Mouse (Mus musculus) NIH3T3 (cell line): ENCODE measurements around the gene Olfr523.
"Not testable (repeated sequence)": the region's sequence is repeated elsewhere in the genome, so short reads cannot be mapped to it uniquely, and the experiment has no call there.

Experiments
- DNase-seq: peaks from one replicate; pipeline ENCODE4 v3.0.0-alpha.2; 2012; ENCODE audit warnings: low read depth

Olfr523 gene

GRCm38 (mm10) chr7:140172936-140173335 is at the start of gene Olfr523:
Gene Olfr523 (plus strand): TSS chr7:140173217.
- DNase-seq, result no peak

DNA sequence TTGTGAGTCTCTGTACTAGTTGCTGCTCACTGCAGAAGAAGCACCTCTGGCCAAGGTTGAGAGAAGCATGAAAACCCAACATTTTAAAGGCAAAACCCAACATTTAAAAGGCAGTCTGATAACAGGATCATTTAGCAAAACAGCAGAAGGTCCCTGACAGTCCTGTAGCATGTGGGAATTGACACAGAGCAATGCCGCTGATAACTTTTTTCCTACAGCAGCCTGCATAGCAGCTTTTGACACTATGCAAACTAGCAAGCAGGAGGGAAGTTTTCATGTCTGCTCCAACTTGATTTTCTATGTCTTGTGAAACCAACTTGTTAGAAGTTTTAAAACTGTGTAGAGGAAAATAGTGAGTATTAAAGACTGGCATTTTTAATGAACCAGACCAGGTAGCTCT is 48.6 kb upstream of the Olfr523 start:
- no peak for DNase-seq

- peak; percentile 94 for DNase-seq
These were observed 47.6 kb upstream of the Olfr523 start for GRCm38 (mm10) chr7:140125278-140126021.

GRCm38 (mm10) chr7:140126022-140126350 is 47.0 kb upstream of the Olfr523 start:
- DNase-seq, result no peak

DNA sequence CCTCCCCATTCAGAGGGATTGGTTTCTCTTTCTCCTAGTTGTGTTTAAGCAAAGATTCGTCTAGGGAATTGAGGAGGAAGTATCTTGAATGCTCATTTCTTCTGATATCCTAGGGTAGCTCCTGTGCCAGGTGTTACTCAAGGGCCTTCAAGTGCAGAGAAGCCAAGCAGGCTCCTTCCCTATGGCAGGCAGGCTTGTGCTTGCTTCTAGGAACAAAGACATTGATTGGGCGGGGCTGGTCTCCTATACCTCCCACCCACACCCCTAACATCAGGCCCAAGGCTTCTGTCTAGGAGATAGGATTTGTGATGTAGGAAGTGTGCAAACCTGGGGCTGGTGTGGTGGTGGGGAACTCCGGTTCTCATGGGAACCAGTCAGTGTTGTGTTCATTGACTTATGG is 46.1 kb upstream of the Olfr523 start:
- DNase-seq, result no peak

GRCm38 (mm10) chr7:140127911-140128310 is 45.1 kb upstream of the Olfr523 start:
- no peak for DNase-seq

GRCm38 (mm10) chr7:140132184-140132583 is 40.8 kb upstream of the Olfr523 start:
- DNase-seq, result not testable (repeated sequence)

DNA sequence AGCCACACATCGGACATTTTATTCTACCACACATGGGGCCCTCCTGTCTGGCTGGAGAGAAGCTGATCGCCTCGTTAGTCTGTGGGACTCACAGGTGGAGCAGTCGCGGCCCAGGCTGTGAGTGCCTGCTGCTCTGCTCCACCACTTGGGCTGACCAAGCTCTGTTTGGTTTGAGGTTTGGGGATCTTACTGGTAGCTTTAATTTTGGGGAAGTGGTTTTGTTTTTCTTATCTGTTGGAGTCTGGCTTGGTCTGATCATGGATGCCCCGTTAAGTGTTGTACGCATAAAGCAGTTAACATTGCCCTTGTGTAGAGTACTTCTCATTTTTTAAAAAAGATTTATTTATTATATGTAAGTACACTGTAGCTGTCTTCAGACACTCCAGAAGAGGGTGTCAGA is 39.0 kb upstream of the Olfr523 start:
- not testable (repeated sequence) for DNase-seq

DNA sequence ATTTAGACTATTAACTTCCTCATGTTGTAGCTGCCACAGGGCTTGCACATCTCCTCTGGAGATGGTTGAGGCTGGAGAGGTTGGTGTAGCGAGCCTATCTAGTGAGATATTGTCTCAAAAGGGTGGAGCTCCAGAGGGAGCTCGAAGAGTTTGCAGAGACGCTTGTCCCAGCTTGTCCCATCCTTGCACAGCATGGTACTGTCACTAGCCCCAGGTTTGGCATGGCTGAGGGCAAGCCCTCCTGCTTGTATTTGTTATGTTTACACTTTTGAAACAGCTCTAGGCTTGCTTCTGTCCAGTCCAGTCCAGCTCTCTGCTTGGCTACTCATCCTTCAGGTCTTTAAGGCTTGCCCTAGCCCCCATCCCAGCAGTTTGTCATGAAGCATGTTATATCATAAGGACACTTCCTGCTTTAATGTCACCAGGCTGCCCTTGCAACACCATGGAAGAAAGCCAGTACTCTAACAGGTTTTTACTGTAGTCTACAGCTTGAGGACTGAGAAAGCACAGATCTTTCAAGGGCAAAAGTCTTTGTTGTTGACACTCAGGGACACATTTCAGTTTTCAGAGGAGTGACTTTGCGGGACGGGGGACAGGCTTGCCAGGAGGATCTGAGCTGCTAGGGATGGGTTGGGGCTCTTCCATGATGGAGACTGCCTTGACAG is 37.8 kb upstream of the Olfr523 start:
- no peak for DNase-seq

- peak; percentile 96 for DNase-seq
These were observed 35.6 kb upstream of the Olfr523 start, which contains the start of gene Mtg1 for GRCm38 (mm10) chr7:140137135-140138020. Gene Mtg1 (plus strand): TSS chr7:140137564.

GRCm38 (mm10) chr7:140138021-140138310 is 35.1 kb upstream of the Olfr523 start:
- no peak for DNase-seq

DNA sequence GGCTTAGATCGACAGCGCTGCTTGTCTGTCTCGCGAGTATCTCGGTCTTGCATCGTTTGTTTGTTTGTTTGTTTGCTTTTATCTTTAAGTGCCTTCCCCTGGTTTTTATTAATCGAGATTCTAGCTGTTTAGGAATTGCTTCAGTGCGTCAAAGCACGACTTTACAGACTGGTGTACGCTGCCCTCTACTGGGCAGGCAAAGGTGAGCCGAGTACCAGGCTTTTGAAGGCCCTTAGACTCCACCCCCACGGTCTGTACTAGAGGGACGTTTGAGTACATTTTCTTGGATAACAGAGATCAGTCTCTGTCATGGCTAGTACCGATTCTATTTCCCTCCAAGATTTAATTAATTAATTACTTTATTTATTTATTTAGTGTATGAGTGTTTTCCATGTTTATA is 31.7 kb upstream of the Olfr523 start:
- DNase-seq, result peak; percentile 86

DNA sequence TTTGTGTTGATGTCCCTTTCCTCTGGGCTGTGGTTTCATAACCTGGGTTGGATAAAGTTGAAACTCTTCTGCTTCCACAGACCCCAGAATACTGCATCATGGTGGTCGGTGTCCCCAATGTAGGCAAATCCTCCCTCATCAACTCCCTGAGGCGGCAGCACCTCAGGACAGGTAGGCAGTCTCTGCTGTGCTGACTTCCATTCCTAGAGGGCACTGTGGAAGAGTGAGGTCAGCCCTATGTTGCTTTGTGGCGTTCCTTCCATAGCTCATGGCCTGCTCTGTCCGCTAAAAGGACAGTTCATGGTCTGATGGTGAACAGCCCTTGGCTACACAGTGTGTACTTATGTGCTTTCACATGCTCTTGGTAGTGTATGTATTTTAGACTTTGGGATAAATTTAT is 28.5 kb upstream of the Olfr523 start:
- DNase-seq, result no peak

DNA sequence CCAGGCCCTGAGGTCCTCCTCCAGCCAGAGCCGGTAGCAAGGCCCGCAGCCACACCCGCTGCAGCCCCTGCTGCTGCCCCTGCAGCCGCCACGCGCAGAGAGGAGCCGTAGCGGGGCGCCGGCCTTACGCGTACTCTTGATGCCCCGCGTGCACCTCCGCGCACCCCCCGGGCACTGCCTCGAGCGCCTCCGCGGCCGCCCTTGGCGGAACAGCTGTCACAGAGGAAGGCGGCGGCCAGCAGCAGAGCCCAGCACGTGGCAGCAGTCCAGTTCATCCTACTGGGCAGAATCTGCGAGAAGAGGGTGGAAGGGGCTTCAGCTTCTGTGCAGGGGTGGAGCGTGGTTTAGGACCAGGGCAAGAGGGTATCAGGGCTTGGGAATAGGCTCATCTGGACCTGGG is 19.6 kb upstream of the Olfr523 start:
- DNase-seq, result no peak

- DNase-seq, result no peak
These were observed 19.2 kb upstream of the Olfr523 start for GRCm38 (mm10) chr7:140153829-140154217.

GRCm38 (mm10) chr7:140154218-140154927 is 18.6 kb upstream of the Olfr523 start, which contains the start of gene Sprn:
Gene Sprn (minus strand): TSS chr7:140154877.
- DNase-seq, result no peak

- DNase-seq, result no peak
These were observed 12.7 kb upstream of the Olfr523 start for GRCm38 (mm10) chr7:140160363-140160762.

DNA sequence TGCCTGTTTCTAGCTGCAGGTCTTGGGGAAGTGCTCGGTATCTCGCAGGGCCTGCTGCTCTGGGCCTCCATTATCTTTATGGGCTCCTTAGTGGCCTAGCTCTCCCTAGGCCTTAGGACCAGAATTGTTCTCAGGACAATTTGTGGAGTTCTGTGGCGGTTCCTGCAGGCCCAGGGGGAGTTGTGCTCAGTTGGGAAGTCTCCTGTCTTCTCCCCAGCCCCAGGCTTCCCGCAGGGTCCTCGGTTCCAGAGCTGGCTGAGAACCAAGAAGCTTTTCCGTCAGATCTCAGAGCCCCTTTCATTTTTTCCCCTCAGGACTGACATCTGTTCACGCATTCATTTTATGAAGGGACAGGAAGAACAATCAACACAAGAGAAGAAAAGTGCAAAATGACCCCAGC is 8.4 kb upstream of the Olfr523 start, which contains the start of gene Olfr522:
TSS of gene Olfr522 (minus strand) at position 101 of the 400 bp plus-strand sequence.
- no peak for DNase-seq

DNA sequence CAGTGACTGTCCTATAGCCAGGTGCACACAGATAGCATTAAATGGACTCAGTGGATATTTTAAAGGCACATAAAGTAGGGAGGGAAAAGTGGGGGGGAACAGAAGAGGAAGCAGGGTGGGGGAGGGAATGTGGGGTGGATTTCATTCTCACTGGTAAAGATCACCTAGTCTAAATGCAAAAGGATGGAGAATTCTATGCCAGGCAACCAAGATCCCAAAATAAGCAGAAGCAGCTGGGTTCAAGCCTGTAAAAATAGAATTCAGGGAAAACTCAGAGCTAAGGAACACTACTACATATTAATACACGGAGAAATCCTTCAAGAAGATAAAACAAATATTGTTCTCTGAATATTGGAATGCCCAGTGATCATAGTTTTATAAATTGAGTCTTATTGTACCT is 5.1 kb upstream of the Olfr523 start:
- DNase-seq, result no peak

GRCm38 (mm10) chr7:140169386-140169785 is 3.6 kb upstream of the Olfr523 start:
- peak; percentile 48 for DNase-seq

GRCm38 (mm10) chr7:140170863-140171262 is 2.2 kb upstream of the Olfr523 start:
- DNase-seq, result no peak

DNA sequence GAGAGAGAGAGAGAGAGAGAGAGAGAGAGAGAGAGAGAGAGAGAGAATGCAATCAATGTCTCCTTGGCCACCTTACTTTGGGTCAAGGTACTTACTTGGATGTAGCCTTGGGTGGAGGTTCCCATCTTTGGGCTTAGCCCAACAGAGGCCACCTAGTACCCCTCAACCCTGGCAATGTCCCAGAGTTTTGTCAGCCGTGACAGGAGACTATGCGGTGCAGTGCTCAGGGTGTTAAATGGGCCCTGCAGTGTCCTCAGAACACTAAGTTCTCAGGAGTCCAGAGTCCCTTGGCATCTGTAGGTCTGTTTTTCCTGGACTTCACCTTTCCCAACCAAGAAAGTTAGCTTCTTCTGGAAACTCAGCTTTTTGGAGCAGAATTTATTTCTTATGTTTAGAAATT is 6.2 kb downstream of the Olfr523 start:
- DNase-seq, result no peak
